Mouse (Mus musculus): ENCODE data around the gene Tmem213. TPM values are rescaled to one million over a fixed set of nuclear protein-coding genes. Genes with fewer than 3 reads are reported as not detected.

Tmem213 gene
- total and polyA plus RNA-seq, 3 experiments: not detected

DNA sequence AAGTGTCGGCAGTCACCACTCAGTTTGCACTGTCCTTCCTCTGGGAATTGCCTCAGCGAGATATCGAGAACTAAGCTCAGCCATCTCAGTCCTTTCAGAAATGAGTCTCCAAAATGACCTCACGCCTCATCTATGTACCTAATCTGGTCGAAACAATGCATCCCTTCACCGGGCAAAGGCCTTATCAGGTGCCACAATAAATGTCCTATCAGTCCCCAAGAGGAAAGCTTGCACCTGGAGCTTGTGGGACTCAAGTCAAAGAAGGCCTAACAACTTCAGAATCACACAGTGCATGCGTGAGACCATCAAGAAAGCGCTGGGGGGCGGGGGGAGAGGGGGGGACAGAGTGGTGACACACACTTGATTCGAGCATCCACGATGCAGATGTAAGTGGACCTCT lies 43.2 kb downstream of the Tmem213 start:
- Histone ChIP-seq H3K27me3 (ENCODE audit: control insufficient read depth in 1 of 2, insufficient read depth in 2 of 2, low read length in 2 of 2) (no peaks in the 10 kb centered on the region), H3K9me3 (replicated peaks; ENCODE audit: insufficient read depth, low read length) (no peaks in the 10 kb centered on the region), H3K27ac (ENCODE audit: control insufficient read depth, low read depth, low read length) (no peak overlapping the region), H3K79me2 (ENCODE audit: control insufficient read depth, insufficient read depth, low read length, poor library complexity) (no peaks in the 10 kb centered on the region), H3K36me3 (ENCODE audit: control insufficient read depth in 1 of 2, insufficient read depth in 2 of 2, low read length in 2 of 2) (no peaks in the 10 kb centered on the region), H3K4me1 (ENCODE audit: control insufficient read depth in 1 of 2, insufficient read depth in 2 of 2, low read length in 2 of 2) (peaks cover 0 to 3% of the 10 kb centered on the region in 2 experiments; a peak in 1 of 4 replicates), H3K4me3 (ENCODE audit: control insufficient read depth in 1 of 2, insufficient read depth in 1 of 2, low read depth in 2 of 2, low read length in 2 of 2) (no peak overlapping the region), H3K9ac (ENCODE audit: control insufficient read depth, low read depth, low read length, poor library complexity, severe bottlenecking) (no peak overlapping the region)
- TF ChIP-seq EP300 (IDR thresholded peaks at IDR 0.05; ENCODE audit: low read depth in 1 of 2, low read length in 2 of 2) (0 out of 4 replicates have a peak, but pooled peaks of 1 of the 2 experiments have one; percentile 36), KAT2A (conservative IDR thresholded peaks at IDR 0.05; ENCODE audit: low read depth, low read length) (no peak), TCF12 (IDR thresholded peaks at IDR 0.05; ENCODE audit: low read depth, low read length) (0 out of 2 replicates have a peak, but pooled peaks have one; percentile 24)
- DNase-seq (ENCODE audit: low read depth, low spot score): no peak

DNA sequence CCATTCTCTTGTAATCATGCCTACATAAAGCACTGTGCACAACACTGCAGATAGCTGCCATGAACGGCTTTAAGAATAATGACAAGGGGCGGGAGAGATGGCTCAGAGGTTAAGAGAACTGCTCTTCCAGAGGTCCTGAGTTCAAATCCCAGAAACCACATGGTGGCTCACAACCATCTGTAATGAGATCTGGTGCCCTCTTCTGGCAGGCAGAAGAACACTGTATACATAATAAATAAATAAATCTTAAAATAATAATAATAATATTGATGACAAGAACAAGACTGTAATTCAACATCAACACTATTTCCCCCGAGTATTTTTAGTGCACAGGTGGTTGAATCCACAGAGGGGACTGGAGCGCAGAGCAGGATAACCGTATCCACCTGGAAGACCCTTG lies 47.1 kb downstream of the Tmem213 start:
- Histone ChIP-seq H3K9me3 (replicated peaks; ENCODE audit: insufficient read depth, low read length) (no peaks in the 10 kb centered on the region), H3K27me3 (ENCODE audit: control insufficient read depth in 1 of 2, insufficient read depth in 2 of 2, low read length in 2 of 2) (no peaks in the 10 kb centered on the region), H3K79me2 (ENCODE audit: control insufficient read depth, insufficient read depth, low read length, poor library complexity) (no peaks in the 10 kb centered on the region), H3K9ac (ENCODE audit: control insufficient read depth, low read depth, low read length, poor library complexity, severe bottlenecking) (no peak overlapping the region), H3K4me1 (ENCODE audit: control insufficient read depth in 1 of 2, insufficient read depth in 2 of 2, low read length in 2 of 2) (peaks cover 2 to 3% of the 10 kb centered on the region in 2 experiments; a peak in 2 of 4 replicates), H3K4me3 (ENCODE audit: control insufficient read depth in 1 of 2, insufficient read depth in 1 of 2, low read depth in 2 of 2, low read length in 2 of 2) (no peak overlapping the region), H3K36me3 (ENCODE audit: control insufficient read depth in 1 of 2, insufficient read depth in 2 of 2, low read length in 2 of 2) (no peaks in the 10 kb centered on the region), H3K27ac (ENCODE audit: control insufficient read depth, low read depth, low read length) (no peak overlapping the region)
- DNase-seq (ENCODE audit: low read depth, low spot score): peak; percentile 6
- no peak for TF ChIP-seq MEF2A (IDR thresholded peaks at IDR 0.05; ENCODE audit: extremely low read depth, insufficient replicate concordance, low read depth, low read length, poor library complexity, severe bottlenecking)
- no peak for TF ChIP-seq SIN3A (IDR thresholded peaks at IDR 0.05; ENCODE audit: low read length)
- no peak for TF ChIP-seq RCOR1 (IDR thresholded peaks at IDR 0.05; ENCODE audit: low read depth, low read length)
- TF ChIP-seq CTCF (IDR thresholded peaks at IDR 0.05 in 2 of 3, conservative IDR thresholded peaks at IDR 0.05 in 1 of 3; ENCODE audit: control insufficient read depth in 1 of 3, insufficient read depth in 1 of 3, low read depth in 2 of 3, low read length in 3 of 3, poor library complexity in 1 of 3, severe bottlenecking in 1 of 3): peak in 1 of 3 experiments; percentile 13; a peak in 2 of 6 replicates
- TF ChIP-seq TBP (IDR thresholded peaks at IDR 0.05; ENCODE audit: low read depth, low read length): no peak

DNA sequence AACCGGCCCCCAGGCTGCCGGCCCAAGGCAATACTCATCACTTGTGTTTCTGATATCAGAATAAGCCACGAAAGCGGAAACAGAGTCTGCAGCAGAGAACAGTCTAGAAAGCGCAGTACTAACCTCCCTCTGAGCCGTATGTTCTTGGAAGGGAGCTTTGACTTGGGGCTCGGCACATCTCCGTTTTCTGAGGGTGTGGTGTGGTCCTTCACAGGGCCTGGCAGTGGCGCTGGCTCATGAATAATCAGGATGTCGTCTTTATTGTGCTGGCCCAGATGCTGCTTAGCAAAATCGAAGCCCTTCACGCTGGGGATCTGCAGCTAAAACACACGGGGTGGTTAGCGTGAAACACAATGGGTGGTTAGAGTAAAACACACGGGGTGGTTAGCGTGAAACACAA lies 48.9 kb downstream of the Tmem213 start:
- peaks cover 0 to 2% of the 10 kb centered on the region in 2 experiments; a peak in 1 of 4 replicates for H3K4me1 ChIP-seq (ENCODE audit: control insufficient read depth in 1 of 2, insufficient read depth in 2 of 2, low read length in 2 of 2)
- H3K4me3 ChIP-seq (ENCODE audit: control insufficient read depth in 1 of 2, insufficient read depth in 1 of 2, low read depth in 2 of 2, low read length in 2 of 2): no peak overlapping the region
- TF ChIP-seq BHLHE40 (IDR thresholded peaks at IDR 0.05; ENCODE audit: borderline replicate concordance, low read depth, low read length) (no peak), SIN3A (IDR thresholded peaks at IDR 0.05; ENCODE audit: low read length) (no peak), MAZ (IDR thresholded peaks at IDR 0.05; ENCODE audit: low read depth, low read length) (no peak)
- no peak for DNase-seq (ENCODE audit: low read depth, low spot score)
- no peaks in the 10 kb centered on the region for H3K79me2 ChIP-seq (ENCODE audit: control insufficient read depth, insufficient read depth, low read length, poor library complexity)
- no peaks in the 10 kb centered on the region for H3K36me3 ChIP-seq (ENCODE audit: control insufficient read depth in 1 of 2, insufficient read depth in 2 of 2, low read length in 2 of 2)
- no peaks in the 10 kb centered on the region for H3K9me3 ChIP-seq (replicated peaks; ENCODE audit: insufficient read depth, low read length)
- H3K27ac ChIP-seq (ENCODE audit: control insufficient read depth, low read depth, low read length): no peak overlapping the region
- no peak overlapping the region for H3K9ac ChIP-seq (ENCODE audit: control insufficient read depth, low read depth, low read length, poor library complexity, severe bottlenecking)
- H3K27me3 ChIP-seq (ENCODE audit: control insufficient read depth in 1 of 2, insufficient read depth in 2 of 2, low read length in 2 of 2): no peaks in the 10 kb centered on the region

All from MEL (cell line).